Mouse (Mus musculus) ES-Bruce4 (cell line): ENCODE measurements at regions not wholly inside any gene's neighbourhood (a gene's known extent, or its start where the extent isn't known, plus 50 kb on each side); places are given as distances from the start of the nearest gene placed in this dataset.
A peak's percentile ranks its signal among the peaks of the same experiment; 100 is the strongest.

Experiments used
- H3K27ac ChIP-seq: 2 replicates; pipeline ENCODE4 v1.5.1; 2012; ENCODE audit warnings: low read length, inconsistent platforms; ENCODE audit not compliant: insufficient read depth
- H3K27me3 ChIP-seq: 2 replicates; pipeline ENCODE4 v1.6.1; 2012; ENCODE audit warnings: mild to moderate bottlenecking, low read length, inconsistent platforms; ENCODE audit not compliant: control insufficient read depth, poor library complexity, insufficient read depth, severe bottlenecking
- H3K36me3 ChIP-seq: 2 replicates; pipeline ENCODE4 v1.6.1; 2012; ENCODE audit warnings: inconsistent platforms, mild to moderate bottlenecking, low read length, moderate library complexity; ENCODE audit not compliant: control insufficient read depth, poor library complexity, insufficient read depth, severe bottlenecking
- H3K4me1 ChIP-seq: one replicate; pipeline ENCODE4 v1.8.1; 2011; ENCODE audit warnings: low read length; ENCODE audit not compliant: control insufficient read depth, insufficient read depth
- H3K4me3 ChIP-seq: 2 replicates; pipeline ENCODE4 v1.5.1; 2011; ENCODE audit warnings: low read depth, mild to moderate bottlenecking, low read length
- H3K9ac ChIP-seq: 2 replicates; pipeline ENCODE4 v1.6.1; 2012; ENCODE audit warnings: low read depth, mild to moderate bottlenecking, inconsistent platforms; ENCODE audit not compliant: poor library complexity, severe bottlenecking
- H3K9me3 ChIP-seq: replicated peaks from 2 replicates; pipeline ENCODE4 v1.6.1; 2012; ENCODE audit warnings: mild to moderate bottlenecking, low read length, inconsistent platforms; ENCODE audit not compliant: control insufficient read depth, poor library complexity, insufficient read depth, severe bottlenecking
- CTCF ChIP-seq: IDR thresholded peaks from one replicate; pipeline ENCODE4 v1.8.1; 2011; ENCODE audit warnings: low read depth, low read length
- EP300 ChIP-seq: IDR thresholded peaks from 2 replicates; pipeline ENCODE4 v1.6.1; 2011; ENCODE audit warnings: low read depth, low read length; ENCODE audit not compliant: insufficient read depth
- POLR2A ChIP-seq: IDR thresholded peaks from one replicate; pipeline ENCODE4 v1.8.1; 2011; ENCODE audit warnings: low read length; ENCODE audit not compliant: insufficient read depth

DNA sequence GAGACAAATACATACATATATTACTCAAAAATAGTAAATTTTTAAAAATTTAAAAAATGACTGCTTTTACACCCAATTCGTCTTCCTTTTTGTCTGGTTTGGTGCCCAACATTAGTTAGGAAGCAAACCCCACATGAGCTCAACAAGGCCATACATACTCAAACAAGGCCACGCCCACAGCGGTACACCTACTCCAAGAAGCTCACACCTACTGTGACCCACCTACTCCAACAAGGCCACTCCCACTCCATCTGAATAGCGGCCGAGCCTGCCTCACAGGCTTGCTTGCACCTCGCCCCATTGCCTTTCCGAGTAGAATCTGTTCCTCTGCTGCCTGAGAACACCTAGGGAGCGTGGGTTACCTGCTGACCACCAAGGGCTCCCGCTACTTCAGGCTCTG lies 66.4 kb upstream of the Unc5a start:
- Histone ChIP-seq H3K27me3 (no peaks in the 10 kb centered on the region), H3K4me1 (no peaks in the 10 kb centered on the region), H3K9ac (no peak overlapping the region), H3K9me3 (no peaks in the 10 kb centered on the region), H3K36me3 (no peaks in the 10 kb centered on the region), H3K4me3 (no peak overlapping the region), H3K27ac (no peak overlapping the region)
- TF ChIP-seq CTCF = no peak
- no peak for TF ChIP-seq POLR2A
- no peak for TF ChIP-seq EP300

DNA sequence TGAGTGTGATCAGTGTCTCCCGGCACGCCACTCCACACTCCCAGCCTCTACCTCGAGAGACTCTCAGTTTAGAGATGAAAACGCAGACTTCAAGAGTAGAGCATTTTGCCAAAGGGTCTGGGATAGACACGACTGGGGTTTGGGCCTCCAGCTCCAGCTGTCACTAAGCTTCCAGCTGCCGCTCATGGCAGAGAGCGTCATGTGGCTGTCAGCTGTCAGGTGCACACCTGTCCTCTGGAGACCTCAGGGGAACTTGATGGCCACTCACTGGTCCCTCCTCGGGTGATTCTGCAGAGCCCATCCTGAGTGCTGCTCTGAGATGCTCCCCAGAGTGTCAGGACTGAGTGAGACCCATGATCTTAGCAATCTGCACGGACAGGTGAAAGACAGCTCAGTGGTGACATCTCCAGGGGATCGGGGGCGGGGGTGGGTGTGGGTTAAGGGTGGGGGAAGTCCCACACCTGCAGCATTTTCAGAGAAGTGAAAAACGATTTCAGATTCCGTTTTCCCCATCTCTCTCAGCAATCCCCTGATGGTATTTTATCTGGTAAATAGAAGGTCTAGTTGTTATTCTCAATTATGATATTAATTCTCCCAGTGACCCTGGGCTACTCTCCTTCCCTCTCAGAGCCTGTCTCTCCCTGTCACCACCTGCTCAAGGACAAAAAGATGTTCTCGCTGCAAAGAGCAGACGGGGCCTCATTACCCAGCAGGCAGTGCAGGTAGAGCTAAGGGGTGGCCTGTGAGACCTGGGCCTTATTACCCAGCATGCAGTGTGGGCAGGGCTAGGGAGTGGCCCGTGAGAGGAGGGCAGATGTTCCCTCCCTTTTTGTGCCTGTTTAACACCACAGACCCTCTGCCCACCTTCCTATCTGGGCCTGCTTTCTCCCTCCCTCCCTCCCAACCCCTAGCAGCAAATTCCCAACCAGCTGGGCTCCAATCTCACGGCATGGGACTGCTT lies 65.2 kb upstream of the Unc5a start:
- Histone ChIP-seq H3K9ac (no peak overlapping the region), H3K36me3 (no peaks in the 10 kb centered on the region), H3K27me3 (no peaks in the 10 kb centered on the region), H3K4me1 (no peaks in the 10 kb centered on the region), H3K27ac (no peak overlapping the region), H3K9me3 (no peaks in the 10 kb centered on the region), H3K4me3 (no peak overlapping the region)
- TF ChIP-seq CTCF = no peak
- no peak for TF ChIP-seq EP300
- no peak for TF ChIP-seq POLR2A

DNA sequence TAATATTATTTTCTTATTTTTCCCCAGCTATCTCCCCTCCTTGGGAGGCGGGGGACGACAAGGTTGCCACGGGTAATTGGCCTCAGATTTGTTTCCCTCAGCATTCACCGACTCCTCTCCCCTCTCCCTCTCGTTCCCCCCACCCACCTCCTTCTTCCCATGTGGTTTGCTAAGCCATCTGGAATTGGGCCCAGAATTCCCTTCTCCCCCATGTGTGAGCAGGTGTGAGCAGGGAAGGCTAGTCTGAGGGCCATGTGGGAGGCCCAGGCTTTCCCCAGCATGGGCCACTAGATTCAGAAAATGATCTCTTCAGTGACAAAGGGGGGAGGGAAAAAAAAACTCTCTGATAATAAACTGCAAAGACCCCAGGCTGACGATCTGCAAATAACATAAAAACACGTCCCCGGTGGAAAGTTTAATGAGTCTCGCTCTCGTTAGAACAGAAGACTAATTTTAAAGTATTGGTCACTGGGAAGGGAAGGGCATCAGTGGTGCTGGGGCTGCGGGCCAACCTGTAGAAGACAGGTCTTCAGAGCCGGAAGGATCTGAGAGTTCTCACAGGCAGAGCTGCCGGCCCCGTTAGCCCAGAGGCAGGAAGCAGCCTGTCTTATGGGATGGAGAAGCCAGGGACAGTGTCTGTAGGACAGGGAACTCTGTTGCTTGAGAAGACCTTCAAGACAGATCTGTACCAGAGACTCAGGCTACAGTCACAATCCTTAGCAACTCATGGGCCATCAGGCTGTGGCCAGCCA lies 64.3 kb upstream of the Unc5a start:
- Histone ChIP-seq H3K9me3 (no peaks in the 10 kb centered on the region), H3K27me3 (no peaks in the 10 kb centered on the region)

DNA sequence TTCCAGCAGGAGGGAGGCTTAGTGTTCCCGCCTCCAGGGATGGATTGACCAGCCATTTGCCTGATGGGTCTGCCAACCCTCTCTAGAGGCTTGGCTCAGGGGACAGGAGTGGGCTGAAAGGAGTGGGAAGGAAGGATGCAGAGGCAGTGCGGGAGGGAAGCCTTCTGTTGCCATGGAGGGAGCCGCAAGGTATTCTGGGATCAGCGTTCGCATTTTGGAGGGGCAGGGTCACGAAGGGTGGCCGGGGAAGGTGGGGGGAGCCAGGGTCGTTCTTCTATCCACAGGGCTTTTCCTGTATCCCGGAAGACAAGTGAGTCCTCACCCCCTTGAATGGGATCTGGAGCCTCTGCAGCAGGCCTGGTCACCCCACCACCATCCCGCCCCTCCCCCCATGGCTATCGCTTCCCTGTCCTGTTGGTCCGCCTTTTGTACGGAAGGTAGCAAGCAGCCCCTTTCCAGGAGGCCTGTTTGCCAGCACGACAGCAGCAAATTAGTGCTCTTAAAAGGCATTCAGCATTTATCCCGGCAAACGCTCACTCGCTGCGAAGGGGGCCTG lies 61.8 kb upstream of the Unc5a start:
- no peaks in the 10 kb centered on the region for H3K27me3 ChIP-seq
- H3K9me3 ChIP-seq = no peaks in the 10 kb centered on the region
- H3K9ac ChIP-seq = no peak overlapping the region
- H3K36me3 ChIP-seq = no peaks in the 10 kb centered on the region
- H3K4me3 ChIP-seq = no peak overlapping the region
- H3K27ac ChIP-seq = no peak overlapping the region
- no peak for TF ChIP-seq POLR2A
- no peak for TF ChIP-seq EP300
- no peak for TF ChIP-seq CTCF
- no peaks in the 10 kb centered on the region for H3K4me1 ChIP-seq

More for the DNA sequence above, 64.3 kb upstream of the Unc5a start:
- no peak overlapping the region for H3K27ac ChIP-seq
- no peaks in the 10 kb centered on the region for H3K36me3 ChIP-seq
- TF ChIP-seq POLR2A = no peak
- TF ChIP-seq CTCF = no peak
- TF ChIP-seq EP300 = no peak
- H3K4me3 ChIP-seq = no peak overlapping the region
- no peaks in the 10 kb centered on the region for H3K4me1 ChIP-seq
- no peak overlapping the region for H3K9ac ChIP-seq

DNA sequence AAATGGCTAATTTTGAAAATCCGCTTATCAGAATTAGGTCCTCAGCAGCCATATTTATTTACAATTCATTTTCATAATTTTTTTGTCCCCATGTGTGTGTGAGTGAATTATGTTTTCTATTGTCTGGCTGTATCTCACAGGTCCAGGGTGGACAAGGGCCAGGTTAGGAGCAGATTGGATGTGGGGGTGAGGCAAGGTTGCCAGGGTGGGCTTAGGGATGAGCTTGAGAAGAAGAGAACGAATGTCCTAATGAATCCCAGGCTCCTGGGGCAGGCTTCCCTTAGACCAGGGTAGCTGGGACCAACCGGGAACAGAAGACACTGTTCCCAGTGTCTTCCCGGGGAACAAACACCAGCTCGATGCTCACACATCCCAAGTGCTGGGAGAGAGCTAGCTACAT lies 61.2 kb upstream of the Unc5a start:
- no peaks in the 10 kb centered on the region for H3K27me3 ChIP-seq
- no peak overlapping the region for H3K4me3 ChIP-seq
- H3K9me3 ChIP-seq = no peaks in the 10 kb centered on the region
- H3K4me1 ChIP-seq = no peaks in the 10 kb centered on the region
- H3K27ac ChIP-seq = no peak overlapping the region
- no peak overlapping the region for H3K9ac ChIP-seq
- TF ChIP-seq POLR2A (no peak), EP300 (no peak), CTCF (no peak)
- H3K36me3 ChIP-seq = no peaks in the 10 kb centered on the region

DNA sequence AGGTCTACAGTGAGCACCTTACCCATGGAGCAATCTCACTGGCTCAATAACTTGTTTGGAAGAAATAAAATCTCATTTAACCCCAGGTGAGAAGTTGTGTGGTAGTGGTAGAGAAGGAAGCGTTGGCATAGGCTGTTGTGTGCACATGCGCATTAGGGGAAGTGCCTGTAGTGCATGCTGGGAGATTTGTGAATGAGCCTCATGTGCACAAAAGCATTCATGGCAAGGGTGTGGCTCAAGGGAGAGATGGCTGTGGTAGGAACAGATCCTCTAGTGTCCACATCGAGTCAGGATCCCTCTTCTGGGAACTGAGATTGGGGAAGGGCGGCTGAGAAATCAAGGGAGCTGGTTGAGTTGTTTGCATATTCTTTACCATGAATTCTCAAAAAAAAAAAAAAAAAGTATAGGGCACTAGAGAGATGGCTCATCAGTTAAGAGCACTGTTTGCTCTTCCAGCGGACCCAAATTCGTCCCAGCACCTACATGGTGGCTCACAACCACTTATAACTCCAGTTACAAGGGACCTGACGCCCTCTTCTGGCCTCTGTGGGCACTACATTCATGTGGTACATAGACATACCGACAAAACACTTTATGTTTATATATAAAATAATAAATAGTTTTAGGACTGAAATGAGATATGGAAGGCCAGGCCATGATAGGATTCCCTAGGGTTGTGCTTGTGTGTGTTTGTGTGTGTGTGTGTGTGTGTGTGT lies 59.4 kb upstream of the Unc5a start:
- no peaks in the 10 kb centered on the region for H3K27me3 ChIP-seq
- no peak overlapping the region for H3K9ac ChIP-seq
- H3K36me3 ChIP-seq = no peaks in the 10 kb centered on the region
- H3K9me3 ChIP-seq = no peaks in the 10 kb centered on the region
- no peaks in the 10 kb centered on the region for H3K4me1 ChIP-seq
- TF ChIP-seq EP300 (no peak), CTCF (peak; percentile 54)
- no peak overlapping the region for H3K27ac ChIP-seq
- H3K4me3 ChIP-seq = no peak overlapping the region
